Mouse (Mus musculus) kidney, adult 18-20 months (tissue): ENCODE data around the gene Tnnc1.

Source experiments
- DNase-seq: peaks from one replicate; pipeline ENCODE4 v3.0.0; 2021

The Tnnc1 gene

GRCm38 (mm10) chr14:31208084-31208483 lies at the start of gene Tnnc1:
Tnnc1 (plus strand) TSS chr14:31208312.
- DNase-seq: no peak

- no peak for DNase-seq
Measured at GRCm38 (mm10) chr14:31160196-31161150, 47.6 kb upstream of the Tnnc1 start.

GRCm38 (mm10) chr14:31161191-31161590 lies 46.9 kb upstream of the Tnnc1 start:
- DNase-seq: no peak

GRCm38 (mm10) chr14:31161638-31162037 lies 46.5 kb upstream of the Tnnc1 start:
- no peak for DNase-seq

- no peak for DNase-seq
Measured at GRCm38 (mm10) chr14:31164067-31164466, 44.0 kb upstream of the Tnnc1 start.

- DNase-seq: no peak
Measured at GRCm38 (mm10) chr14:31165010-31165409, 43.1 kb upstream of the Tnnc1 start.

GRCm38 (mm10) chr14:31165458-31165857 lies 42.7 kb upstream of the Tnnc1 start:
- DNase-seq: no peak

- DNase-seq: no peak
Measured at GRCm38 (mm10) chr14:31165991-31166630, 42.0 kb upstream of the Tnnc1 start.

- no peak for DNase-seq
Measured at GRCm38 (mm10) chr14:31166827-31167226, 41.3 kb upstream of the Tnnc1 start.

GRCm38 (mm10) chr14:31168425-31168824 lies 39.7 kb upstream of the Tnnc1 start, which contains the start of gene Stab1:
Stab1 (minus strand) TSS chr14:31168641.
- DNase-seq: peak; percentile 47

- DNase-seq: no peak
Measured at GRCm38 (mm10) chr14:31169508-31169907, 38.6 kb upstream of the Tnnc1 start.

GRCm38 (mm10) chr14:31170963-31171362 lies 37.1 kb upstream of the Tnnc1 start:
- no peak for DNase-seq

GRCm38 (mm10) chr14:31171386-31171785 lies 36.7 kb upstream of the Tnnc1 start:
- DNase-seq: no peak

- DNase-seq: no peak
Measured at GRCm38 (mm10) chr14:31171821-31172220, 36.3 kb upstream of the Tnnc1 start.

GRCm38 (mm10) chr14:31172781-31173455 lies 35.2 kb upstream of the Tnnc1 start:
- DNase-seq: peak; percentile 36

- DNase-seq: no peak
Measured at GRCm38 (mm10) chr14:31173537-31173936, 34.6 kb upstream of the Tnnc1 start.

- DNase-seq: no peak
Measured at GRCm38 (mm10) chr14:31177287-31177686, 30.8 kb upstream of the Tnnc1 start.

GRCm38 (mm10) chr14:31177715-31178114 lies 30.4 kb upstream of the Tnnc1 start:
- no peak for DNase-seq

GRCm38 (mm10) chr14:31179677-31180365 lies 28.3 kb upstream of the Tnnc1 start:
- peak; percentile 68 for DNase-seq

- no peak for DNase-seq
Measured at GRCm38 (mm10) chr14:31181512-31181911, 26.6 kb upstream of the Tnnc1 start.

GRCm38 (mm10) chr14:31182786-31183290 lies 25.3 kb upstream of the Tnnc1 start:
- DNase-seq: peak; percentile 64

GRCm38 (mm10) chr14:31183541-31183940 lies 24.6 kb upstream of the Tnnc1 start:
- no peak for DNase-seq

GRCm38 (mm10) chr14:31184195-31184594 lies 23.9 kb upstream of the Tnnc1 start:
- DNase-seq: no peak
